Mouse (Mus musculus) bone marrow macrophage, adult 2 months (primary cell): Measurements from ENCODE around the gene Tdo2.

Experiments used
- CTCF ChIP-seq: IDR thresholded peaks from 2 replicates; pipeline ENCODE4 v1.5.1; 2012; ENCODE audit warnings: low read depth, mild to moderate bottlenecking, low read length, moderate library complexity
- POLR2A ChIP-seq: IDR thresholded peaks from 2 replicates; pipeline ENCODE4 v1.6.1; 2012; ENCODE audit warnings: mild to moderate bottlenecking, low read depth, low read length, borderline replicate concordance

DNA sequence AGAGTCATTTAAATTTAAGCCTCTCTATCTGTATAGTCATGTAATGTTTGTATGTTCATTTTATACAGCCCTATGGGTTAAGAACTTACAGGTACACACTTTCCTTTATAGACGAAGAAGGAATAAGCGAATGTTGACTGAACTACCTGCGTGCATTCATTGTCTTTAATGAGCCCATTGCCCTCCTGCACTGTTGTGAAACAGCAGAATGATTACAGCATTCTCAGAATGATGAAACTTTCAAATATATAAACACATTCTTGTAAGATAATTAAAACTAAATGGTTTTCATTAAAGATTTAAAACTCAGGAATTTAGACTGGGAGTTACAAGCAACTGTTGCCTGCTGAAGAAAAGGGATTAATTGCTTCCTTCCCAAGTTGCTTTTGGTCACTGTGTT, 11.6 kb upstream of the Tdo2 start:
- TF ChIP-seq POLR2A (no peak), CTCF (no peak)
